Mouse (Mus musculus) liver, adult 2 months (tissue): Measurements from ENCODE around the gene Lin54.

Experiments used
- CTCF ChIP-seq: fragments of 200-500 bp; IDR thresholded peaks from 2 replicates; pipeline ENCODE4 v1.5.1; 2011; ENCODE audit warnings: low read depth, low read length, control low read depth
- POLR2A ChIP-seq: fragments of 200-500 bp; IDR thresholded peaks from 2 replicates; pipeline ENCODE4 v1.6.1; 2011; ENCODE audit warnings: low read length, control low read depth; ENCODE audit not compliant: insufficient read depth; ENCODE audit errors: extremely low read depth

DNA sequence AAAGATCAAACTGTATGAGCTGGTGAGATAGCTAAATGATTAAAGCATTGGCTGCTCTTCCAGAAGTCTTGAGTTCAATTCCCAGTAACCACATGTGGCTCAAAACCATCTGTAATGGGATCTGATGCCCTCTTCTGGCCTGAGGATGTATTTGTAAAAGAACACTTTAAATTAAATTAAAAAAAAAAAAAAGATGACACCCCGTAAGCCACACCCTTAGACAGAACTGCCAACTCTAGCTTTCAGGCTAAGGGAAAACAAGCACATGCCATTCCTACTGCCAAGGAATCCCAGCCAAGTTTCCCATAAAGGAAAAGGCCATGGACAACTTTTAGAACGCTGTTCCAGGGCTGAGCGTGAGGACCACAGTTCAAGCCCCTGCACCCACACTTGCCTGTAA lies 106.8 kb downstream of the Lin54 start:
- no peak for TF ChIP-seq POLR2A
- no peak for TF ChIP-seq CTCF
